Mouse (Mus musculus) CH12.LX (cell line): ENCODE results near the gene Ddr1. TPM values are rescaled to one million over a fixed set of nuclear protein-coding genes. Genes with fewer than 3 reads are reported as not detected.
A peak's percentile ranks its signal among the peaks of the same experiment; 100 is the strongest.

Source experiments
- DNase-seq: peaks from one replicate; pipeline ENCODE4 v3.0.0-alpha.2; 2013; ENCODE audit errors: extremely low read depth
- H3K27ac ChIP-seq: 2 replicates; pipeline ENCODE4 v1.5.1; 2012; ENCODE audit warnings: low read depth, mild to moderate bottlenecking, control low read depth, moderate library complexity; ENCODE audit not compliant: insufficient read depth
- H3K27me3 ChIP-seq: replicated peaks from 2 replicates; pipeline ENCODE3; 2012; ENCODE audit warnings: inconsistent platforms
- H3K36me3 ChIP-seq, 2 experiments: replicated peaks in 1 of 2; 2 replicates each; pipeline versions ENCODE3 to v1.6.1; 2012; ENCODE audit warnings: inconsistent platforms in 1 of 2, low read length in 1 of 2, mild to moderate bottlenecking in 1 of 2, mixed read lengths in 1 of 2, moderate library complexity in 1 of 2; ENCODE audit not compliant: control insufficient read depth in 1 of 2, insufficient read depth in 1 of 2
- H3K4me1 ChIP-seq, 2 experiments: 2 replicates each; pipeline ENCODE4 v1.6.1; 2012; ENCODE audit warnings: inconsistent platforms in 1 of 2, moderate library complexity in 1 of 2; ENCODE audit not compliant: insufficient read depth in 2 of 2, control insufficient read depth in 1 of 2
- H3K4me2 ChIP-seq: 2 replicates; pipeline ENCODE4 v1.6.1; 2012; ENCODE audit warnings: low read depth, mild to moderate bottlenecking, control low read depth; ENCODE audit not compliant: poor library complexity, insufficient read depth, severe bottlenecking
- H3K4me3 ChIP-seq, 3 experiments: fragments of 150-350 bp in 1 of 3; sonication (generic) in 1 of 3; replicated peaks in 1 of 3; 2 replicates each; pipeline versions ENCODE3 to v1.5.1; 2011 to 2012; ENCODE audit warnings: low read depth in 2 of 3, low read length in 2 of 3, mild to moderate bottlenecking in 2 of 3, moderate library complexity in 2 of 3, control low read depth in 1 of 3, improper control_type of control experiment in 1 of 3, inconsistent platforms in 1 of 3, mixed read lengths in 1 of 3; ENCODE audit not compliant: poor library complexity in 1 of 3
- H3K79me2 ChIP-seq: replicated peaks from 2 replicates; pipeline ENCODE4 v1.6.1; 2012; ENCODE audit warnings: mild to moderate bottlenecking, moderate library complexity; ENCODE audit not compliant: control insufficient read depth, poor library complexity, insufficient read depth, severe bottlenecking; ENCODE audit errors: extremely low read depth
- H3K9ac ChIP-seq: 2 replicates; pipeline ENCODE4 v1.6.1; 2012; ENCODE audit warnings: low read depth, mild to moderate bottlenecking, control low read depth, moderate library complexity; ENCODE audit not compliant: insufficient read depth
- H3K9me3 ChIP-seq: replicated peaks from 2 replicates; pipeline ENCODE3; 2012; ENCODE audit warnings: low read length, inconsistent platforms, mixed read lengths
- BHLHE40 ChIP-seq: IDR thresholded peaks from 2 replicates; pipeline ENCODE4 v1.6.1; 2011; ENCODE audit warnings: mild to moderate bottlenecking, low read depth, low read length, improper control_type of control experiment
- CHD1 ChIP-seq: IDR thresholded peaks from 2 replicates; pipeline ENCODE4 v1.6.1; 2012; ENCODE audit warnings: low read depth, low read length, improper control_type of control experiment, inconsistent platforms
- CHD2 ChIP-seq: IDR thresholded peaks from 2 replicates; pipeline ENCODE4 v1.6.1; 2011; ENCODE audit warnings: low read length, improper control_type of control experiment
- CTCF ChIP-seq, 2 experiments: IDR thresholded peaks in 1 of 2; conservative IDR thresholded peaks in 1 of 2; 2 replicates each; pipeline ENCODE4 v1.5.1; 2011 to 2012; ENCODE audit warnings: low read depth in 2 of 2, low read length in 2 of 2, improper control_type of control experiment in 1 of 2, inconsistent platforms in 1 of 2, mild to moderate bottlenecking in 1 of 2, moderate library complexity in 1 of 2
- E2F4 ChIP-seq: IDR thresholded peaks from 2 replicates; pipeline ENCODE4 v1.6.1; 2011; ENCODE audit warnings: low read depth, low read length, improper control_type of control experiment; ENCODE audit not compliant: insufficient replicate concordance
- EP300 ChIP-seq: IDR thresholded peaks from 2 replicates; pipeline ENCODE4 v1.6.1; 2011; ENCODE audit warnings: low read length, improper control_type of control experiment
- GABPA ChIP-seq: IDR thresholded peaks from 2 replicates; pipeline ENCODE4 v1.6.1; 2012; ENCODE audit warnings: low read depth, low read length, improper control_type of control experiment, inconsistent platforms; ENCODE audit not compliant: insufficient replicate concordance
- JUND ChIP-seq: conservative IDR thresholded peaks from 2 replicates; pipeline ENCODE4 v1.6.1; 2011; ENCODE audit warnings: low read depth, low read length, improper control_type of control experiment
- KAT2A ChIP-seq: IDR thresholded peaks from 2 replicates; pipeline ENCODE4 v1.6.1; 2012; ENCODE audit warnings: low read length, improper control_type of control experiment, inconsistent platforms; ENCODE audit not compliant: insufficient replicate concordance
- MAFK ChIP-seq: IDR thresholded peaks from 2 replicates; pipeline ENCODE4 v1.6.1; 2011; ENCODE audit warnings: low read length, improper control_type of control experiment; ENCODE audit not compliant: insufficient replicate concordance
- MAX ChIP-seq: IDR thresholded peaks from 2 replicates; pipeline ENCODE4 v1.6.1; 2011; ENCODE audit warnings: low read length, improper control_type of control experiment
- MYC ChIP-seq: IDR thresholded peaks from 2 replicates; pipeline ENCODE4 v1.6.1; 2011; ENCODE audit warnings: low read depth, mild to moderate bottlenecking, improper control_type of control experiment, low read length
- POLR2A ChIP-seq: IDR thresholded peaks from 2 replicates; pipeline ENCODE4 v1.6.1; 2011; ENCODE audit warnings: low read depth, mild to moderate bottlenecking, improper control_type of control experiment, low read length
- RAD21 ChIP-seq: IDR thresholded peaks from 2 replicates; pipeline ENCODE4 v1.6.1; 2011; ENCODE audit warnings: low read depth, mild to moderate bottlenecking, low read length, improper control_type of control experiment, moderate library complexity
- RCOR1 ChIP-seq: conservative IDR thresholded peaks from 2 replicates; pipeline ENCODE4 v1.6.1; 2012; ENCODE audit warnings: low read depth, mild to moderate bottlenecking, inconsistent platforms, low read length, improper control_type of control experiment
- USF1 ChIP-seq: IDR thresholded peaks from 2 replicates; pipeline ENCODE4 v1.6.1; 2014; ENCODE audit warnings: low read depth, mild to moderate bottlenecking, inconsistent platforms, low read length, improper control_type of control experiment
- ZC3H11A ChIP-seq: IDR thresholded peaks from 2 replicates; pipeline ENCODE4 v1.6.1; 2012; ENCODE audit warnings: low read depth, mild to moderate bottlenecking, inconsistent platforms, low read length, improper control_type of control experiment
- ZKSCAN1 ChIP-seq: IDR thresholded peaks from 2 replicates; pipeline ENCODE4 v1.6.1; 2012; ENCODE audit warnings: low read depth, inconsistent platforms, low read length, improper control_type of control experiment, borderline replicate concordance
- ZNF384 ChIP-seq: IDR thresholded peaks from 2 replicates; pipeline ENCODE4 v1.6.1; 2012; ENCODE audit warnings: low read depth, low read length, improper control_type of control experiment, inconsistent platforms
- dilution Hi-C: fragments of 300-500 bp; cut with MboI; formaldehyde crosslinking; loops from 2 replicates; pipeline ENCODE4 v1.14.3; 2020; ENCODE audit warnings: low sequenced_read_pairs; ENCODE audit not compliant: extremely low pct_unique_long_range_greater_than_20kb, extremely low pct_ligation_motif_present
- in situ Hi-C: fragments of 300-500 bp; cut with MboI; formaldehyde crosslinking; loops from 3 replicates; pipeline ENCODE4 v1.14.3; 2019; ENCODE audit warnings: low sequenced_read_pairs, low pct_ligation_motif_present, low pct_unique_long_range_greater_than_20kb, mixed read lengths
- polyA plus RNA-seq: library from polyadenylated mRNA; unstranded; fragments of >175 nt; gene quantifications from 2 replicates; pipeline ENCODE4 v1.2.1, GENCODE M21; 2012; ENCODE audit warnings: low read depth; ENCODE audit not compliant: insufficient read length
- total RNA-seq, 2 experiments: library from RNA; depleted of rRNA; stranded (reverse); fragments of 300-350 nt in 1 of 2; fragments of >200 nt in 1 of 2; gene quantifications; 2 replicates each; pipeline ENCODE4 v1.2.3; 2012 to 2014

Gene Ddr1
- total and polyA plus RNA-seq, 3 experiments, result 0.83 to 3.6 (median 3.1) TPM

DNA sequence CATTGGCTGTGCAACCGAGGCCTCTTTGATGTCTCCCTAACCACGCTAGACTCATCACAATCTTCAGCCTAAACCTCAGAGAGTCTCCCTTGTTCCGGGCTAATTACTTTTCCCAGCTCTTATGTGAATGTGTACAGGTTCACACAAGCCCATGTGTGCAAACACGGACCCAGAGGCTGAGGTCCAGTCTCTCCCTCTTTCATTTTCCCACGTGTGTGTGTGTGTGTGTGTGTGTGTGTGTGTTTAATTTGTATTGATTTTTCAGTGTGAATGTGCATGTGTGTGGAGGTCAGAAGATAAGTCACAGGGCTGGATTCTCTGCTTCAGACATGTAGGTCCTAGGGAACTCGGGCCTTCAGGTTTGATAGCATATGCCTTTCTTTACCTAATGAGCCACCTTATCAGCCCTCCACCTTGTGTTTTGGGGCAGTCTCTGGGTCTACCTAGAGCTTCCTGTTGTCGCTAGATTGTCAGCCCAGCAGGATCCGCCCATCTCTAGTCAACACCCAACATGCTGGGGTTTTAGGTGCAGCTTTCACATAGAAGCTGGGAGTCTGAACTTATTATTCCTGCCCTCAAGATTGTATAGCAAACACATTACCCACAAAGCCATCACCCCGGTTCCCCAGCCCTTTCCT lies 37.3 kb upstream of the Ddr1 start:
- no peaks in the 10 kb centered on the region for H3K79me2 ChIP-seq
- H3K9ac ChIP-seq, result no peak overlapping the region
- DNase-seq, result no peak
- no peaks in the 10 kb centered on the region for H3K9me3 ChIP-seq
- no peaks in the 10 kb centered on the region for H3K36me3 ChIP-seq
- in situ Hi-C loops (loop anchor here (5.0 kb wide), 1 partner anchor 86 kb away; no protein-coding TSS in a partner anchor), dilution Hi-C loops (no loop called here)
- peaks cover 5% of the 10 kb centered on the region for H3K27me3 ChIP-seq
- no peak overlapping the region for H3K27ac ChIP-seq
- TF ChIP-seq USF1 (no peak), RCOR1 (no peak), ZC3H11A (no peak), MAFK (no peak), POLR2A (no peak), MYC (no peak), CHD1 (no peak), GABPA (no peak), BHLHE40 (no peak), MAX (no peak), EP300 (no peak)
- no peak overlapping the region for H3K4me3 ChIP-seq
- H3K4me2 ChIP-seq, result no peak overlapping the region
- peaks cover 0 to 26% of the 10 kb centered on the region in 2 experiments; a peak in 2 of 4 replicates for H3K4me1 ChIP-seq

GRCm38 (mm10) chr17:35740276-35740880 lies 36.0 kb upstream of the Ddr1 start:
- Histone ChIP-seq H3K9me3 (no peaks in the 10 kb centered on the region), H3K4me2 (no peak overlapping the region), H3K79me2 (no peaks in the 10 kb centered on the region), H3K4me3 (no peak overlapping the region), H3K36me3 (no peaks in the 10 kb centered on the region), H3K4me1 (peaks cover 0 to 26% of the 10 kb centered on the region in 2 experiments; a peak in 2 of 4 replicates), H3K27me3 (peaks cover 5% of the 10 kb centered on the region), H3K27ac (no peak overlapping the region)
- in situ Hi-C loops, result loop anchor here (5.0 kb wide), 1 partner anchor 87 kb away; no protein-coding TSS in a partner anchor
- dilution Hi-C loops, result no loop called here
- DNase-seq, result peak; percentile 31
- TF ChIP-seq CHD2 (no peak), KAT2A (no peak), JUND (no peak), BHLHE40 (0 out of 2 replicates have a peak, but pooled peaks have one; percentile 20), USF1 (no peak), ZKSCAN1 (no peak), ZNF384 (peak; percentile 56), RAD21 (no peak), E2F4 (no peak), CTCF (conservative IDR thresholded peaks at IDR 0.05 in 1 of 2, IDR thresholded peaks at IDR 0.05 in 1 of 2; ENCODE audit: low read depth in 2 of 2, low read length in 2 of 2) (no peak), GABPA (no peak), MAFK (no peak)
- TF ChIP-seq, all 38 proteins: peak for 2
- H3K9ac ChIP-seq, result no peak overlapping the region
